Mouse (Mus musculus) CH12.LX (cell line): ENCODE data around the gene Dnah12. TPM values are rescaled to one million over a fixed set of nuclear protein-coding genes. Genes with fewer than 3 reads are reported as not detected.

Source experiments
- DNase-seq: peaks from one replicate; pipeline ENCODE4 v3.0.0-alpha.2; 2013; ENCODE audit errors: extremely low read depth
- H3K27ac ChIP-seq: 2 replicates; pipeline ENCODE4 v1.5.1; 2012; ENCODE audit warnings: low read depth, mild to moderate bottlenecking, control low read depth, moderate library complexity; ENCODE audit not compliant: insufficient read depth
- H3K27me3 ChIP-seq: replicated peaks from 2 replicates; pipeline ENCODE3; 2012; ENCODE audit warnings: inconsistent platforms
- H3K36me3 ChIP-seq, 2 experiments: replicated peaks in 1 of 2; 2 replicates each; pipeline versions ENCODE3 to v1.6.1; 2012; ENCODE audit warnings: inconsistent platforms in 1 of 2, low read length in 1 of 2, mild to moderate bottlenecking in 1 of 2, mixed read lengths in 1 of 2, moderate library complexity in 1 of 2; ENCODE audit not compliant: control insufficient read depth in 1 of 2, insufficient read depth in 1 of 2
- H3K4me1 ChIP-seq, 2 experiments: 2 replicates each; pipeline ENCODE4 v1.6.1; 2012; ENCODE audit warnings: inconsistent platforms in 1 of 2, moderate library complexity in 1 of 2; ENCODE audit not compliant: insufficient read depth in 2 of 2, control insufficient read depth in 1 of 2
- H3K4me2 ChIP-seq: 2 replicates; pipeline ENCODE4 v1.6.1; 2012; ENCODE audit warnings: low read depth, mild to moderate bottlenecking, control low read depth; ENCODE audit not compliant: poor library complexity, insufficient read depth, severe bottlenecking
- H3K4me3 ChIP-seq, 3 experiments: fragments of 150-350 bp in 1 of 3; sonication (generic) in 1 of 3; replicated peaks in 1 of 3; 2 replicates each; pipeline versions ENCODE3 to v1.5.1; 2011 to 2012; ENCODE audit warnings: low read depth in 2 of 3, low read length in 2 of 3, mild to moderate bottlenecking in 2 of 3, moderate library complexity in 2 of 3, control low read depth in 1 of 3, improper control_type of control experiment in 1 of 3, inconsistent platforms in 1 of 3, mixed read lengths in 1 of 3; ENCODE audit not compliant: poor library complexity in 1 of 3
- H3K79me2 ChIP-seq: replicated peaks from 2 replicates; pipeline ENCODE4 v1.6.1; 2012; ENCODE audit warnings: mild to moderate bottlenecking, moderate library complexity; ENCODE audit not compliant: control insufficient read depth, poor library complexity, insufficient read depth, severe bottlenecking; ENCODE audit errors: extremely low read depth
- H3K9ac ChIP-seq: 2 replicates; pipeline ENCODE4 v1.6.1; 2012; ENCODE audit warnings: low read depth, mild to moderate bottlenecking, control low read depth, moderate library complexity; ENCODE audit not compliant: insufficient read depth
- H3K9me3 ChIP-seq: replicated peaks from 2 replicates; pipeline ENCODE3; 2012; ENCODE audit warnings: low read length, inconsistent platforms, mixed read lengths
- CHD1 ChIP-seq: IDR thresholded peaks from 2 replicates; pipeline ENCODE4 v1.6.1; 2012; ENCODE audit warnings: low read depth, low read length, improper control_type of control experiment, inconsistent platforms
- CTCF ChIP-seq, 2 experiments: IDR thresholded peaks in 1 of 2; conservative IDR thresholded peaks in 1 of 2; 2 replicates each; pipeline ENCODE4 v1.5.1; 2011 to 2012; ENCODE audit warnings: low read depth in 2 of 2, low read length in 2 of 2, improper control_type of control experiment in 1 of 2, inconsistent platforms in 1 of 2, mild to moderate bottlenecking in 1 of 2, moderate library complexity in 1 of 2
- EP300 ChIP-seq: IDR thresholded peaks from 2 replicates; pipeline ENCODE4 v1.6.1; 2011; ENCODE audit warnings: low read length, improper control_type of control experiment
- IRF4 ChIP-seq: IDR thresholded peaks from 2 replicates; pipeline ENCODE4 v1.6.1; 2014; ENCODE audit warnings: low read depth, mild to moderate bottlenecking, inconsistent platforms, low read length, improper control_type of control experiment
- JUN ChIP-seq: IDR thresholded peaks from 2 replicates; pipeline ENCODE4 v1.6.1; 2011; ENCODE audit warnings: low read depth, mild to moderate bottlenecking, low read length, improper control_type of control experiment, moderate library complexity; ENCODE audit not compliant: insufficient read depth
- KAT2A ChIP-seq: IDR thresholded peaks from 2 replicates; pipeline ENCODE4 v1.6.1; 2012; ENCODE audit warnings: low read length, improper control_type of control experiment, inconsistent platforms; ENCODE audit not compliant: insufficient replicate concordance
- MAFK ChIP-seq: IDR thresholded peaks from 2 replicates; pipeline ENCODE4 v1.6.1; 2011; ENCODE audit warnings: low read length, improper control_type of control experiment; ENCODE audit not compliant: insufficient replicate concordance
- MAX ChIP-seq: IDR thresholded peaks from 2 replicates; pipeline ENCODE4 v1.6.1; 2011; ENCODE audit warnings: low read length, improper control_type of control experiment
- MAZ ChIP-seq: IDR thresholded peaks from 2 replicates; pipeline ENCODE4 v1.6.1; 2012; ENCODE audit warnings: low read depth, mild to moderate bottlenecking, inconsistent platforms, low read length, improper control_type of control experiment, moderate library complexity
- POLR2A ChIP-seq: IDR thresholded peaks from 2 replicates; pipeline ENCODE4 v1.6.1; 2011; ENCODE audit warnings: low read depth, mild to moderate bottlenecking, improper control_type of control experiment, low read length
- RAD21 ChIP-seq: IDR thresholded peaks from 2 replicates; pipeline ENCODE4 v1.6.1; 2011; ENCODE audit warnings: low read depth, mild to moderate bottlenecking, low read length, improper control_type of control experiment, moderate library complexity
- SMC3 ChIP-seq: IDR thresholded peaks from 2 replicates; pipeline ENCODE4 v1.6.1; 2011; ENCODE audit warnings: low read depth, low read length, improper control_type of control experiment
- TBP ChIP-seq: conservative IDR thresholded peaks from 2 replicates; pipeline ENCODE4 v1.6.1; 2011; ENCODE audit warnings: low read depth, low read length, improper control_type of control experiment
- USF1 ChIP-seq: IDR thresholded peaks from 2 replicates; pipeline ENCODE4 v1.6.1; 2014; ENCODE audit warnings: low read depth, mild to moderate bottlenecking, inconsistent platforms, low read length, improper control_type of control experiment
- ZC3H11A ChIP-seq: IDR thresholded peaks from 2 replicates; pipeline ENCODE4 v1.6.1; 2012; ENCODE audit warnings: low read depth, mild to moderate bottlenecking, inconsistent platforms, low read length, improper control_type of control experiment
- ZMIZ1 ChIP-seq: IDR thresholded peaks from 2 replicates; pipeline ENCODE4 v1.6.1; 2012; ENCODE audit warnings: low read depth, mild to moderate bottlenecking, inconsistent platforms, low read length, improper control_type of control experiment
- dilution Hi-C: fragments of 300-500 bp; cut with MboI; formaldehyde crosslinking; loops from 2 replicates; pipeline ENCODE4 v1.14.3; 2020; ENCODE audit warnings: low sequenced_read_pairs; ENCODE audit not compliant: extremely low pct_unique_long_range_greater_than_20kb, extremely low pct_ligation_motif_present
- in situ Hi-C: fragments of 300-500 bp; cut with MboI; formaldehyde crosslinking; loops from 3 replicates; pipeline ENCODE4 v1.14.3; 2019; ENCODE audit warnings: low sequenced_read_pairs, low pct_ligation_motif_present, low pct_unique_long_range_greater_than_20kb, mixed read lengths
- polyA plus RNA-seq: library from polyadenylated mRNA; unstranded; fragments of >175 nt; gene quantifications from 2 replicates; pipeline ENCODE4 v1.2.1, GENCODE M21; 2012; ENCODE audit warnings: low read depth; ENCODE audit not compliant: insufficient read length
- total RNA-seq, 2 experiments: library from RNA; depleted of rRNA; stranded (reverse); fragments of 300-350 nt in 1 of 2; fragments of >200 nt in 1 of 2; gene quantifications; 2 replicates each; pipeline ENCODE4 v1.2.3; 2012 to 2014

Dnah12 gene
- total and polyA plus RNA-seq, 3 experiments, result 0.04 to 0.13 (median 0.04) TPM

DNA sequence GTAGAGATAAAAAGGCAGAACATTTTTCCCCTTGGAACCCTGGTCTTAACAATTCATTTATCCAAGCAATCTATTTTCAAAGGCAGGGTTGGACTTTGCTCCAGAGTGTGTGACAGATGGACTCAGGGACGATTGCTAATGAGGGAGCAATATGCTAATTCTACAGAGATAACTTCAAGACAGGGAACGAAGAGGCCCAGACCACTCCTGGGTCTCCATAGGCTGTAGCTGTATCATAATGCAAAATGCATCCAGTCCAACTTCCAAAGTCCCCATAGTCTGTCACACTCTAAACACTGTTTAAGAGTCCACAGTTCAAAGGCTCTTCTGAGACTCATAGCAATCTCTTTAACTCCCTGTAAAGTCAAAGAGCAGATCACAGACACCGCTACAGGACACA, 194.2 kb downstream of the Dnah12 start:
- Histone ChIP-seq H3K4me3 (no peak overlapping the region), H3K4me1 (no peaks in the 10 kb centered on the region), H3K9me3 (no peaks in the 10 kb centered on the region), H3K9ac (no peak overlapping the region), H3K27ac (no peak overlapping the region), H3K36me3 (no peaks in the 10 kb centered on the region), H3K4me2 (no peak overlapping the region), H3K27me3 (no peaks in the 10 kb centered on the region), H3K79me2 (no peaks in the 10 kb centered on the region)
- dilution Hi-C loops, result no loop called here
- no peak for DNase-seq
- in situ Hi-C loops, result no loop called here
- TF ChIP-seq MAZ (no peak), IRF4 (no peak), POLR2A (no peak), RAD21 (no peak)

DNA sequence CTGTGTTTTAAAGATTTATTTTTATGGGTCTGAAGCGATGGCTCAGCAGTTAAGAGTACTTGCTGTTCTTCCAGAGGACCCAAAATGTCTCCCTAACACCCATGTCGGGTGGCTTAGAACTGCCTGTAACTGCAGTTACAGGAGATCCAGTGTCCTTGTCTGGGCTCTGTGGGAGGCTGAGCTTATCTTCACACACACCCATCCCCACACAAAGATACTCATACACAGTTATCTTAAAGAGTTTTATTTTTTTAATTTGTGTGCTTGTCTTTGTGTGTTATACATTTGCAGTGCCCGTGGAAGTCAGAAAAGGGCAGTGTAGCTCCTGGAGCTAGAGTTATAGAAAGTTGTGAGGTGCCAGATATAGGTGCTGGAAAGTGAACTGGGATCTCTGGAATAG, 197.7 kb downstream of the Dnah12 start:
- no peak for DNase-seq
- no peaks in the 10 kb centered on the region for H3K79me2 ChIP-seq
- in situ Hi-C loops, result no loop called here
- H3K36me3 ChIP-seq, result no peaks in the 10 kb centered on the region
- dilution Hi-C loops, result no loop called here
- H3K27ac ChIP-seq, result no peak overlapping the region
- no peaks in the 10 kb centered on the region for H3K27me3 ChIP-seq
- TF ChIP-seq EP300 (no peak), JUN (no peak), POLR2A (no peak), IRF4 (no peak), CTCF (conservative IDR thresholded peaks at IDR 0.05 in 1 of 2, IDR thresholded peaks at IDR 0.05 in 1 of 2; ENCODE audit: low read depth in 2 of 2, low read length in 2 of 2) (no peak), MAX (no peak), USF1 (no peak), MAZ (no peak), KAT2A (no peak), CHD1 (no peak), MAFK (no peak), RAD21 (no peak)
- H3K4me2 ChIP-seq, result no peak overlapping the region
- H3K9me3 ChIP-seq, result no peaks in the 10 kb centered on the region
- H3K4me1 ChIP-seq, result no peaks in the 10 kb centered on the region
- H3K4me3 ChIP-seq, result no peak overlapping the region
- H3K9ac ChIP-seq, result no peak overlapping the region

DNA sequence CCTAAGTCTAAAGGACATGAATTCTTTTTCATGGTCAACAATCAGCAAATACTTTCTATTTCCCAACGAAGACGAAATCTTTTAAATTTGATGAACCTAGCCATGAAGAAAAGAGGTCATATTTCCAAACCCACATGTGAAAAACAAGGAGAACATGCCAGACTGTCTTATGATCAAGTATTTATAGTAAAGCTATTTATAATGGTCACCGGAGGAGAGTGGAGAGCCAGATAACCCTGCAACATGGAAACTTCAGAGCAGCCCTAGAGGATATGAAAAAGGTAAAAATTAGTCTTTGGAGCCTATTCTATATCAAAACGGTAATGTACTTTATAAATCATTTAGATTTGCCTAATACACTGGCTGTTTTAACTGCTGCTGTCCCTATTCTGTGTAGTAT, 201.3 kb downstream of the Dnah12 start, which contains the start of gene Asb14:
Asb14 (plus strand) TSS at position 166 of the 400 bp plus-strand sequence.
- H3K9ac ChIP-seq, result no peak within 1 kb of the TSS
- H3K4me1 ChIP-seq, result peaks cover 0 to 9% of the 10 kb centered on the region in 2 experiments; a peak in 2 of 4 replicates
- H3K27ac ChIP-seq, result no peak within 1 kb of the TSS
- H3K4me2 ChIP-seq, result no peak within 1 kb of the TSS
- in situ Hi-C loops, result no loop called here
- no peaks in the 10 kb centered on the region for H3K36me3 ChIP-seq
- no peaks in the 10 kb centered on the region for H3K27me3 ChIP-seq
- no peak for DNase-seq
- TF ChIP-seq IRF4 (no peak), KAT2A (no peak), CTCF (conservative IDR thresholded peaks at IDR 0.05 in 1 of 2, IDR thresholded peaks at IDR 0.05 in 1 of 2; ENCODE audit: low read depth in 2 of 2, low read length in 2 of 2) (no peak), SMC3 (no peak), ZC3H11A (no peak), TBP (no peak), CHD1 (no peak), ZMIZ1 (no peak)
- no peaks in the 10 kb centered on the region for H3K9me3 ChIP-seq
- dilution Hi-C loops, result no loop called here
- no peaks in the 10 kb centered on the region for H3K79me2 ChIP-seq
- no peak within 1 kb of the TSS for H3K4me3 ChIP-seq
